Mouse (Mus musculus): ENCODE data around the gene Galntl6. TPM values are rescaled to one million over a fixed set of nuclear protein-coding genes. Genes with fewer than 3 reads are reported as not detected.

Galntl6 gene
- polyA plus RNA-seq, 1 experiment from 2014 or later, result 17.5 TPM

GRCm38 (mm10) chr8:58023426-58024176, 888.8 kb downstream of the Galntl6 start:
- Histone ChIP-seq H3K4me2 (no peak overlapping the region), H3K27ac (replicated peaks) (no peak overlapping the region), H3K9ac (no peak overlapping the region), H3K4me1 (replicated peaks) (no peaks in the 10 kb centered on the region), H3K36me3 (no peaks in the 10 kb centered on the region), H3K9me3 (no peaks in the 10 kb centered on the region), H3K27me3 (no peaks in the 10 kb centered on the region), H3K4me3 (no peak overlapping the region)
- ATAC-seq (ENCODE audit: low FRiP score, low read depth), result no peak
- WGBS, result 79% methylated on average over 2 of the region's 2 CpGs

- 0 out of 2 replicates have a peak, but pooled peaks have one; percentile 38 for ATAC-seq (ENCODE audit: low FRiP score, low read depth)
- Histone ChIP-seq H3K36me3 (no peaks in the 10 kb centered on the region), H3K9me3 (no peaks in the 10 kb centered on the region), H3K27me3 (no peaks in the 10 kb centered on the region), H3K4me3 (no peak overlapping the region), H3K4me1 (replicated peaks) (no peaks in the 10 kb centered on the region; the same call in 1 of the 2 replicates), H3K4me2 (no peak overlapping the region), H3K27ac (replicated peaks) (no peak overlapping the region), H3K9ac (no peak overlapping the region)
- 88% methylated on average over 1 of the region's 1 CpGs for WGBS
Measured at GRCm38 (mm10) chr8:57989428-57990171, 922.8 kb downstream of the Galntl6 start.

GRCm38 (mm10) chr8:57977372-57977771, 935.1 kb downstream of the Galntl6 start:
- H3K27ac ChIP-seq (replicated peaks), result no peak overlapping the region
- no peak overlapping the region for H3K4me2 ChIP-seq
- H3K27me3 ChIP-seq, result no peaks in the 10 kb centered on the region
- H3K9ac ChIP-seq, result no peak overlapping the region
- H3K4me1 ChIP-seq (replicated peaks), result peaks cover 7% of the 10 kb centered on the region; the same call in 1 of the 2 replicates
- no peaks in the 10 kb centered on the region for H3K36me3 ChIP-seq
- 82% methylated on average over 4 of the region's 4 CpGs for WGBS
- H3K4me3 ChIP-seq, result no peak overlapping the region
- H3K9me3 ChIP-seq, result no peaks in the 10 kb centered on the region
- no peak for ATAC-seq (ENCODE audit: low FRiP score, low read depth)

GRCm38 (mm10) chr8:57974093-57974492, 938.3 kb downstream of the Galntl6 start:
- H3K27me3 ChIP-seq, result no peaks in the 10 kb centered on the region
- peak; percentile 58; the same call in 1 of the 2 replicates for ATAC-seq (ENCODE audit: low FRiP score, low read depth)
- H3K36me3 ChIP-seq, result no peaks in the 10 kb centered on the region
- H3K27ac ChIP-seq (replicated peaks), result no peak overlapping the region
- H3K9me3 ChIP-seq, result no peaks in the 10 kb centered on the region
- H3K4me1 ChIP-seq (replicated peaks), result peaks cover 7% of the 10 kb centered on the region; the same call in 1 of the 2 replicates
- no peak overlapping the region for H3K9ac ChIP-seq
- no peak overlapping the region for H3K4me2 ChIP-seq
- no peak overlapping the region for H3K4me3 ChIP-seq
- WGBS, result 30% methylated on average over 2 of the region's 2 CpGs

- ATAC-seq (ENCODE audit: low FRiP score, low read depth), result no peak
- no peak overlapping the region for H3K27ac ChIP-seq (replicated peaks)
- WGBS, result 50% methylated on average over 3 of the region's 3 CpGs
- H3K27me3 ChIP-seq, result no peaks in the 10 kb centered on the region
- no peaks in the 10 kb centered on the region for H3K36me3 ChIP-seq
- H3K4me1 ChIP-seq (replicated peaks), result peaks cover 7% of the 10 kb centered on the region; the same call in 1 of the 2 replicates
- H3K4me2 ChIP-seq, result no peak overlapping the region
- H3K4me3 ChIP-seq, result no peak overlapping the region
- no peaks in the 10 kb centered on the region for H3K9me3 ChIP-seq
- no peak overlapping the region for H3K9ac ChIP-seq
Measured at GRCm38 (mm10) chr8:57972832-57973231, 939.6 kb downstream of the Galntl6 start.

GRCm38 (mm10) chr8:57966676-57967075, 945.8 kb downstream of the Galntl6 start:
- Histone ChIP-seq H3K27ac (replicated peaks) (no peak overlapping the region), H3K9me3 (no peaks in the 10 kb centered on the region), H3K4me2 (no peak overlapping the region), H3K9ac (no peak overlapping the region), H3K27me3 (no peaks in the 10 kb centered on the region), H3K36me3 (no peaks in the 10 kb centered on the region), H3K4me1 (replicated peaks) (0 out of 2 replicates have a peak, but pooled peaks cover 3% of the 10 kb centered on the region), H3K4me3 (no peak overlapping the region)
- ATAC-seq (ENCODE audit: low FRiP score, low read depth), result no peak
- 23% methylated on average over 6 of the region's 6 CpGs for WGBS

GRCm38 (mm10) chr8:57965508-57965907, 946.9 kb downstream of the Galntl6 start:
- H3K27me3 ChIP-seq, result no peaks in the 10 kb centered on the region
- no peak overlapping the region for H3K4me2 ChIP-seq
- WGBS, result 59% methylated on average over 5 of the region's 5 CpGs
- no peak overlapping the region for H3K27ac ChIP-seq (replicated peaks)
- H3K36me3 ChIP-seq, result no peaks in the 10 kb centered on the region
- H3K9ac ChIP-seq, result no peak overlapping the region
- no peaks in the 10 kb centered on the region for H3K9me3 ChIP-seq
- no peak overlapping the region for H3K4me3 ChIP-seq
- ATAC-seq (ENCODE audit: low FRiP score, low read depth), result no peak
- 0 out of 2 replicates have a peak, but pooled peaks cover 3% of the 10 kb centered on the region for H3K4me1 ChIP-seq (replicated peaks)

- peak; percentile 81 for ATAC-seq (ENCODE audit: low FRiP score, low read depth)
- 0 out of 2 replicates have a peak overlapping the region, but pooled peaks have one; percentile 18 for H3K4me2 ChIP-seq
- 29% methylated on average over 12 of the region's 12 CpGs for WGBS
- no peaks in the 10 kb centered on the region for H3K27me3 ChIP-seq
- peaks cover 19% of the 10 kb centered on the region for H3K4me1 ChIP-seq (replicated peaks)
- no peaks in the 10 kb centered on the region for H3K9me3 ChIP-seq
- no peak overlapping the region for H3K4me3 ChIP-seq
- H3K9ac ChIP-seq, result no peak overlapping the region
- peak overlapping the region; percentile 43; the same call in 1 of the 2 replicates for H3K27ac ChIP-seq (replicated peaks)
- no peaks in the 10 kb centered on the region for H3K36me3 ChIP-seq
Measured at GRCm38 (mm10) chr8:57962286-57963110, 949.9 kb downstream of the Galntl6 start.

GRCm38 (mm10) chr8:57959136-57959535, 953.3 kb downstream of the Galntl6 start:
- ATAC-seq (ENCODE audit: low FRiP score, low read depth), result no peak
- Histone ChIP-seq H3K4me1 (replicated peaks) (peaks cover 19% of the 10 kb centered on the region), H3K27me3 (no peaks in the 10 kb centered on the region), H3K9me3 (no peaks in the 10 kb centered on the region), H3K4me3 (no peak overlapping the region), H3K9ac (no peak overlapping the region), H3K4me2 (no peak overlapping the region), H3K36me3 (no peaks in the 10 kb centered on the region), H3K27ac (replicated peaks) (no peak overlapping the region)
- 38% methylated on average over 3 of the region's 3 CpGs for WGBS

- H3K4me2 ChIP-seq, result no peak overlapping the region
Measured at GRCm38 (mm10) chr8:57958121-57958901, 954.1 kb downstream of the Galntl6 start.

GRCm38 (mm10) chr8:57955501-57955900, 956.9 kb downstream of the Galntl6 start:
- WGBS, result 80% methylated on average over 7 of the region's 7 CpGs
- no peak for ATAC-seq (ENCODE audit: low FRiP score, low read depth)
- H3K9ac ChIP-seq, result no peak overlapping the region
- no peak overlapping the region for H3K27ac ChIP-seq (replicated peaks)
- no peak overlapping the region for H3K4me2 ChIP-seq
- H3K4me1 ChIP-seq (replicated peaks), result peaks cover 16% of the 10 kb centered on the region
- no peaks in the 10 kb centered on the region for H3K9me3 ChIP-seq
- H3K36me3 ChIP-seq, result no peaks in the 10 kb centered on the region
- no peaks in the 10 kb centered on the region for H3K27me3 ChIP-seq
- H3K4me3 ChIP-seq, result no peak overlapping the region

More at GRCm38 (mm10) chr8:57958121-57958901, 954.1 kb downstream of the Galntl6 start:
- H3K36me3 ChIP-seq, result no peaks in the 10 kb centered on the region
- H3K4me1 ChIP-seq (replicated peaks), result peaks cover 19% of the 10 kb centered on the region
- no peak overlapping the region for H3K4me3 ChIP-seq
- H3K9me3 ChIP-seq, result no peaks in the 10 kb centered on the region
- H3K27ac ChIP-seq (replicated peaks), result no peak overlapping the region
- no peak overlapping the region for H3K9ac ChIP-seq
- no peaks in the 10 kb centered on the region for H3K27me3 ChIP-seq
- no peak for ATAC-seq (ENCODE audit: low FRiP score, low read depth)
- 26% methylated on average over 16 of the region's 16 CpGs for WGBS
